Mouse (Mus musculus): ENCODE results near the gene Commd4. TPM values are rescaled to one million over a fixed set of nuclear protein-coding genes. Genes with fewer than 3 reads are reported as not detected.

Commd4 gene
- total RNA-seq, 2 experiments from 2014 or later, result 83.8 to 84.6 TPM

DNA sequence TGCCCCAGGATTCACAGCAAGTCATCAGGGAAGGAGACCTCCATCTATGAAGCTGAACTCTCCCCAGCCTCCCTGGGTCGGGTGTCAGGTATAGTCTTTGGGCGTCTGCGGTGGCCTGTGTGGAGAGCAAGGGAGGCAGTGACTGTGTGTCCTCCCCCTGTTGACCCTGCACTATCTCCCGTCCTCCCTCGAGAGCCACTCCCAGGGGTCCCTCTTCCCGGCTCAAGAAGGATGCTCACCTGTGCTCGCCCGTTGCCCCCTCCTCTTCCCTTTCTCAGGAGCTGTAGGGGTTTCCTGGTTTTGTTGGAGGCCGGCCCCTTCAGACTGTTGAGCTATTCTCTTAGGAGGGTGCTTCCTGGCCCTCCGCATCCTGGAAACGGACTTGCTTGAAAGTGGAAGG is 14.9 kb downstream of the Commd4 start:
- no peak for DNase-seq (ENCODE audit: low spot score in 2 of 2)

DNA sequence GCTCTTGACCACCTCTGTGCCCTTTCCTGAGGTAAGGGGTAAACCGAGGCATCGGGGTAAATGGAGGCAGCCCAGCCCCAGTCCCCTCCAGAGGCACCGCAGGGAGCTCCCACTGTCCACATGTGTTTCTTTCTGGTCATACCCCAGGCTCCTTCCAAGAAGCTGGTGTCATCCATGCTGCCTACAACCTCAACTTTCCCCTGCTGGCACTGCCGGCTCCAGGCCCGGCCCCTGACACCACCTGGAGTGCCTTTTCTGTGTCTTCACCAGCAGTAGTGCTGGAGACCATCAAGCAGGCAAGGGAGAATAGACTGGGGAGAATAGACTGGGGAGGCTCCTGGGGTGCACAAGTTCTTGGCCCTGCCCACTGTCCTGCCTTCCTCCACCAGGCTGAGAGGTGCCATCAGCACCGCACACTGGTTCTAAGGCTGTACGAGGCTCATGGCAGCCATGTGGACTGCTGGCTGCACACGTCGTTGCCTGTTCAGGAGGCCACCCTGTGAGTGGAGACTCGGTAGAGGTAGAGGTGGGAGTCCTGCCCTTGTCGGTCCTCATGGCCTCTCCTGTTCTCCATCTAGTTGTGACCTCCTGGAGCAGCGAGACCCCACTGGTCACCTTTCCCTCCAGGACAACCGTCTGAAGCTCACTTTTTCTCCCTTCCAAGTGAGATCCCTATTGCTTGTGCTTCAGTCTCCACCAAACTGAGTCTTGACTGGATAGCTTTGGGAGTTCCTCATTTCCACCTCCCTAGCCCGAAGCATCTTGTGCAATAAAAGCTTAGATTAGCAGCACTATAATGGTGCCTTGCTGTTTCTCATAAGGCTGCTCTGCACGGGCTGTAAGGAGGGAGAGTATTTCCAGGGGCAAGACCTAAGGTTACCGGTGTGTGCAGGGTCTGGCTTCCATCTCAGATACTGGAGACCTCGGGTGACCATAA is 16.4 kb downstream of the Commd4 start:
- no peak for DNase-seq (ENCODE audit: low spot score in 2 of 2)

DNA sequence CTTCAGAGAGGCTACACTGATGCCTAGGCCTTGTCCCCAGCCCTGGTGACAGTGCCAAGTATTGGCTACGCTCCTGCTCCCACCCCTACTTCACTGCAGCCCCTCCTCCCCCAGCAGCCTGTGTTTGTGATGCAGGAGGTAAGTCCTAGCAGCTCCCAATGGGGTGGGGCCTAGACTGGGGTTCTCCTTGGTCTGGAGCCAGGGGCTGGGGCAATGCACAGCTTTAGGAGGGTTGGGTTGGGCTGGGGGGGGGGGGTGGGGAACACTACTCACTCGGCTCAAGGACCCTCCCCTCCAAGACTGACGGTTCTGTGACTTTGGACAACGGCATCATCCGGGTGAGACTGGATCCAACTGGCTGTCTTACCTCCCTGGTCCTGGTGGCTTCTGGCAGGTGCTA is 18.6 kb downstream of the Commd4 start:
- no peak for DNase-seq (ENCODE audit: low spot score in 2 of 2)

DNA sequence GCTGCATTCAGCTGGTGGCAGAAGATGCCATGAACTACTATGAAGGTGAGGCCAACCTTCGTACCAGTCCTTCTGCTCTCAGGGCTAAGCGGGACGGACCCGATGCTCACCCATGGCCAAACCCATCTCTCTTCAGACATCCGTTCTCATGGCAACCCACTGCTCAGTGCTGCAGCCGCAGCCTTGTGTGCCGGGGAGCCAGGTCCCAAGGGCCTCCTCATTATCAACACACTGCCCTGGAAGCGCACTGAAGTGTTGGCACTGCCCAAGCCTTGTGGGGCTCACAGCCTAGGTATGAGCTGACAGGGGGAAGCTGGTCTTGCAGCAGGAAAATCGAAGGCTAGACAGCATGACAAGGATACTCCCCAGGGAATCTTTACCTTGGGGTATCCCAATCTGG is 19.0 kb downstream of the Commd4 start:
- DNase-seq (ENCODE audit: low spot score in 2 of 2), result no peak

DNA sequence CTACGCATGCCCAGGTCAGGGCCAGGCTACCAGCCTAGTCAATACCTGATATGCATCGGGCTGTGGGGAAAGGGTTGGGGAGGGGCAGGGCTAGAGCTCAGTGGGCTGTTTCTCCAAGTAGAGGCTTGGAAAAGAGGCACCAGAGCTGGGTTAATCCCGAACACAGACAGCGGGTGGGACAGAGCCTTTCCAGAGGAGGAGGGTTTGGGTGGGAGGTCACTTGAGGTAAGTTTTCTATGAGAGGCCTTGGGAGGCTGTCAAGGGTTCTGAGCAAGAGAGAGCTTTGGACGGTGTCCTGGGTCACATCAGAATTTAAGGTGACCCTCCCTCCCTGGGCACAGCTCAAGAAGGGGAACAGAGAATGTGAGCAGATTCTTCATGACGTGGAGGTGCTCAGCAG is 19.6 kb downstream of the Commd4 start:
- no peak for DNase-seq (ENCODE audit: low spot score in 2 of 2)

DNA sequence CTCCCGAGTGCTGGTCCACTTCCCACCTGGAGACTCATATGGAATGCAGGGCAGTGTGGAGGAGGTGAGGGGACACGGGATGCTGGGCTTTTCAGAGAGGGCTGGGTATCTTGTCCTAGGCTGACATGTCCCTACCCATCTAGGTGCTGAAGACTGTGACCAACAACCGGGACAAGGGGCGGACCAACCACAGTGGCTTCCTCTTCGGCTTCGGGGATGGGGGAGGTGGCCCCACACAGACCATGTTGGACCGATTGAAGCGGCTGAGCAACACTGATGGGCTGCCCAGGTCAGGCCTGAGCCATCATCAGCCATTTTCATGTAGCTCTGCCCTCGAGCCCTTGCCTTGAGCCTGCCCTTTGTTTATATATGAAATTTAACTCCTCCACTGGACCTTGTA is 20.4 kb downstream of the Commd4 start:
- no peak for DNase-seq (ENCODE audit: low spot score in 2 of 2)

DNA sequence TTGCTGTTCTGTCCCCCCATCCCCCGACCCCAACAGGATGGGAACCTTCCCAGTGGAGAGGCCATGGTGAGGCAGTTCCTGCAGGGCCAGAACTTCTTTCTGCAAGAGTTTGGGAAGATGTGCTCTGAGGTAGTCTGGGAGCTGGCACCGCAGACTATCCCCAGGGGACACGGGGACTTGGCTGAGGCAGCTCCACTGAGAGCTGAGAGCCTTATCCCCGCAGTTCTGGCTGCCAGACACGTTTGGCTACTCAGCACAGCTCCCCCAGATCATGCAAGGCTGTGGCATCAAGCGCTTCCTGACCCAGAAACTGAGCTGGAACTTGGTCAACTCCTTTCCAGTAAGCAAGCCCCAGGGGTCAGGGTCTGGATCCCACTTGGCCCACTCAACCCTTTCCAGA is 20.9 kb downstream of the Commd4 start:
- no peak for DNase-seq (ENCODE audit: low spot score in 2 of 2)

DNA sequence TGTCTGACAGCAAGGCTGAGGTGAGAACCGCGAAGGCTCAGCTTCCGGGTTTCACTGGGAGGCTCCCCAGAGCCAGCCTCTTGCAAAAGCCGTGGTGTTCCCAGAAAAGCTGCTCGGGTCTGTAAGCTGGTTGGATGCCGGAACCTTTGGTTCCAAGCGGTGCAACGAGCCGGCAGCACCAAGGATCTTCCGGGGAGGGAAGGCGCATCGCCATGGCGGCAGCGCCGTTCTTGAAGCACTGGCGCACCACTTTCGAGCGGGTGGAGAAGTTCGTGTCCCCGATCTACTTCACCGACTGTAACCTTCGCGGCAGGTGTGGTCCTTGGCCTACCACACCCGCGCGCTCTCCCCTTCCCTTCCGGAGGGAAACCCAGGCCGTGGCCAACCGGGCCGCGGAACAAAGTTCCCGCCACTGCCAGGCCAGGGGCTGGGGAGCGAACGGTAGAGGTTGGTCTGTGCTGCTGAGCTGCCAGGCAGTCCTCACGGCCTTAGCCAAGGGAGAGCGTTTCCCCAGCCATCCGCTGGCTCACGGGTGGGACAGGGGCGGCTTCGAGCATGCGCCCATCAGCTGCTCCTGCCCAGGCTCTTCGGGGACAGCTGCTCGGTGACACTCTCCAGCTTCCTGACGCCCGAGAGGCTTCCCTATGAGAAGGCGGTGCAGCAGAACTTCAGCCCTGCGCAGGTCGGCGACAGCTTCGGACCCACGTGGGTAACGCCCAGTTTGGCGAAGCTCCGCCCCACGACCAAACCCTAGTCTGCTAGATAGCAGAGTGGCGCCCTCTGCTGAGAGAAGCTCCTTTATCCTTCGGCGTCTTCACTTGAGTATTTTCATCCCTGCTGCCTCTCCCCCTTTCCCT is 27.3 kb downstream of the Commd4 start, which contains the start of gene Man2c1:
Man2c1 (plus strand) TSS at position 114 of the 857 bp plus-strand sequence.
- peak; percentile 92 to 96 for DNase-seq (ENCODE audit: low spot score in 2 of 2)

DNA sequence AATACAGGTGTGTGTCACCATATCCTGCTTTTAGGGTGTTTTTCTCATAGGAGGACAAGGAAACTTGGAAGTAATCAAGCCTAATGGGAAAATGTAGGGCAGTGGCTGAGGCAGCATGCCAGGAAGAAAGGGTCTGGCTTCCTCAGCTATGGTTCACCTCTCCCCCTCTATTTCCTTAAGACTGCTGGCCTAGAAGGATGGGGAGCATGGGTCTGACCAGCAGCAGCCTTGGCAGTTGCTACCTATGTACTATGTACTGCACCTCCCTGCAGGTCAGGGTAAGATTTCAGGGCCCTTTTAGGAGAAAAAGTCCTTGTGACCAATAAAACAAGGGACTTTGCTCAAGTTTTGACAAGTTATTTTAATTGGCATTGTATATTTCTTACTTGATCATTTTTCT is 28.5 kb downstream of the Commd4 start:
- no peak for DNase-seq (ENCODE audit: low spot score in 2 of 2)

DNA sequence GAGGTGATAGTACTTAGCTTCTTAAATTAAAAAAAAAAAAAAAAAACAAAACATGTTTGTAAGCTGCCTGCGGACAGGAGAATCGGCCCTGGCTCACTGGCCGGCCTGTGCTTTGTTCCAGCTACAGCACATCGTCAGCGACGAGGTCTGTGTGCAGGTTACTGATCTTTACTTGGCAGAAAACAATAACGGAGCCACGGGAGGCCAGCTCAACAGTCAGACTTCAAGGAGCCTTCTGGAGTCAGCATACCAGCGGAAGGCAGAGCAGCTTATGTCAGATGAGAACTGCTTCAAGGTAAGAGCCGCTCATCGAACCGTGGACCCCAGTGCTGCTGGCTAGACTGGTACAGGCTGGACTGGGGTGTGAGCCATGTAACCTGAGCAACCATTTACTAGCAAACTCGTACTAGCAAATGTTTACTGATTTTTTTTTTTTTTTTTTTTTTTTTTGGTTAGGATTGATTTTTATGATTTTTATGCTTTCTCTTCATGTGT is 40.8 kb downstream of the Commd4 start:
- no peak for DNase-seq (ENCODE audit: low spot score in 2 of 2)

Other genes with a start within 250 kb of the Commd4 start
- 1 to 10 TPM; 8.5 to 9.3 TPM for gene Snx33, start 230.0 kb downstream of the Commd4 start, total RNA-seq (2021)
- 10 to 100 TPM; 56.1 to 57.1 TPM for gene Imp3, start 220.9 kb downstream of the Commd4 start, total RNA-seq (2021)
- gene Snupn, start 207.5 kb downstream of the Commd4 start, total RNA-seq (2021), result 10 to 100 TPM; 16.7 to 19.3 TPM
- gene Ptpn9, start 163.4 kb downstream of the Commd4 start, total RNA-seq (2021), result 10 to 100 TPM; 29.6 to 31.6 TPM
- 10 to 100 TPM; 30.8 to 41.1 TPM for gene Sin3a, start 86.3 kb downstream of the Commd4 start, total RNA-seq (2021)
- gene Man2c1, start 27.6 kb downstream of the Commd4 start, total RNA-seq (2021), result 100 to 1,000 TPM; 127 to 155 TPM
- 1 to 10 TPM; 6.4 to 7.8 TPM for gene Neil1, start 10.0 kb downstream of the Commd4 start, total RNA-seq (2021)
- gene Trcg1, start 78.2 kb upstream of the Commd4 start, total RNA-seq (2021), result not detected
- gene 1700017B05Rik, start 104.3 kb upstream of the Commd4 start, total RNA-seq (2021), result 10 to 100 TPM; 30.6 to 32.1 TPM